Mouse (Mus musculus): ENCODE results near the gene Wfdc5. TPM values are rescaled to one million over a fixed set of nuclear protein-coding genes. Genes with fewer than 3 reads are reported as not detected.

Wfdc5 gene
- polyA plus RNA-seq, 1 experiment from 2014 or later: not detected

GRCm38 (mm10) chr2:164168571-164168946 lies 14.0 kb downstream of the Wfdc5 start:
- H3K4me3 ChIP-seq: peak overlapping the region; percentile 48
- H3K4me1 ChIP-seq: peaks cover 28% of the 10 kb centered on the region
- WGBS: 10% methylated on average over 42 of the region's 42 CpGs
- 0 out of 2 replicates have a peak overlapping the region, but pooled peaks have one; percentile 25 for H3K27ac ChIP-seq
- no peaks in the 10 kb centered on the region for H3K36me3 ChIP-seq
- H3K27me3 ChIP-seq (ENCODE audit: low read depth, poor library complexity, severe bottlenecking): peaks cover 93% of the 10 kb centered on the region
- H3K9me3 ChIP-seq (replicated peaks): no peaks in the 10 kb centered on the region
- no peak for DNase-seq (ENCODE audit: low spot score)

- Histone ChIP-seq H3K36me3 (no peaks in the 10 kb centered on the region), H3K4me1 (peaks cover 28% of the 10 kb centered on the region), H3K4me3 (peak overlapping the region; percentile 48), H3K27ac (0 out of 2 replicates have a peak overlapping the region, but pooled peaks have one; percentile 25), H3K9me3 (replicated peaks) (no peaks in the 10 kb centered on the region), H3K27me3 (ENCODE audit: low read depth, poor library complexity, severe bottlenecking) (peaks cover 87% of the 10 kb centered on the region)
- DNase-seq (ENCODE audit: low spot score): peak; percentile 51
- WGBS: 11% methylated on average over 90 of the region's 90 CpGs
These were observed 14.6 kb downstream of the Wfdc5 start for GRCm38 (mm10) chr2:164167752-164168570.

GRCm38 (mm10) chr2:164164941-164165340 lies 17.6 kb downstream of the Wfdc5 start:
- H3K4me1 ChIP-seq: peaks cover 13% of the 10 kb centered on the region
- 95% methylated on average over 5 of the region's 5 CpGs for WGBS

GRCm38 (mm10) chr2:164161515-164162055 lies 21.0 kb downstream of the Wfdc5 start:
- 89% methylated on average over 11 of the region's 11 CpGs for WGBS
- Histone ChIP-seq H3K9me3 (replicated peaks) (no peaks in the 10 kb centered on the region), H3K36me3 (no peaks in the 10 kb centered on the region), H3K27ac (no peak overlapping the region), H3K4me1 (0 out of 2 replicates have a peak, but pooled peaks cover 3% of the 10 kb centered on the region), H3K4me3 (no peak overlapping the region), H3K27me3 (ENCODE audit: low read depth, poor library complexity, severe bottlenecking) (peaks cover 23% of the 10 kb centered on the region)
- no peak for DNase-seq (ENCODE audit: low spot score)

More at GRCm38 (mm10) chr2:164164941-164165340, 17.6 kb downstream of the Wfdc5 start:
- DNase-seq (ENCODE audit: low spot score): no peak
- peaks cover 57% of the 10 kb centered on the region for H3K27me3 ChIP-seq (ENCODE audit: low read depth, poor library complexity, severe bottlenecking)
- H3K36me3 ChIP-seq: no peaks in the 10 kb centered on the region
- no peaks in the 10 kb centered on the region for H3K9me3 ChIP-seq (replicated peaks)
- H3K4me3 ChIP-seq: no peak overlapping the region
- H3K27ac ChIP-seq: no peak overlapping the region

GRCm38 (mm10) chr2:164158838-164159237 lies 23.7 kb downstream of the Wfdc5 start:
- H3K9me3 ChIP-seq (replicated peaks): no peaks in the 10 kb centered on the region
- H3K27ac ChIP-seq: no peak overlapping the region
- peaks cover 13% of the 10 kb centered on the region for H3K36me3 ChIP-seq
- H3K4me3 ChIP-seq: no peak overlapping the region
- DNase-seq (ENCODE audit: low spot score): no peak
- 89% methylated on average over 2 of the region's 2 CpGs for WGBS
- no peaks in the 10 kb centered on the region for H3K27me3 ChIP-seq (ENCODE audit: low read depth, poor library complexity, severe bottlenecking)
- 0 out of 2 replicates have a peak, but pooled peaks cover 3% of the 10 kb centered on the region for H3K4me1 ChIP-seq

GRCm38 (mm10) chr2:164156158-164156557 lies 26.4 kb downstream of the Wfdc5 start:
- 83% methylated on average over 7 of the region's 7 CpGs for WGBS
- H3K27me3 ChIP-seq (ENCODE audit: low read depth, poor library complexity, severe bottlenecking): no peaks in the 10 kb centered on the region
- no peak for DNase-seq (ENCODE audit: low spot score)
- no peak overlapping the region for H3K4me3 ChIP-seq
- peaks cover 37% of the 10 kb centered on the region for H3K36me3 ChIP-seq
- H3K27ac ChIP-seq: no peak overlapping the region
- H3K4me1 ChIP-seq: peaks cover 4% of the 10 kb centered on the region; the same call in 1 of the 2 replicates
- no peaks in the 10 kb centered on the region for H3K9me3 ChIP-seq (replicated peaks)

- no peaks in the 10 kb centered on the region for H3K27me3 ChIP-seq (ENCODE audit: low read depth, poor library complexity, severe bottlenecking)
- H3K27ac ChIP-seq: no peak overlapping the region
- no peak overlapping the region for H3K4me3 ChIP-seq
- H3K9me3 ChIP-seq (replicated peaks): no peaks in the 10 kb centered on the region
- 94% methylated on average over 10 of the region's 10 CpGs for WGBS
- DNase-seq (ENCODE audit: low spot score): no peak
- peaks cover 26% of the 10 kb centered on the region for H3K4me1 ChIP-seq
- peaks cover 37% of the 10 kb centered on the region for H3K36me3 ChIP-seq
These were observed 28.5 kb downstream of the Wfdc5 start for GRCm38 (mm10) chr2:164154007-164154406.

- Histone ChIP-seq H3K36me3 (peaks cover 40% of the 10 kb centered on the region), H3K27ac (no peak overlapping the region)
- 95% methylated on average over 11 of the region's 11 CpGs for WGBS
These were observed 30.2 kb downstream of the Wfdc5 start for GRCm38 (mm10) chr2:164152341-164152740.

GRCm38 (mm10) chr2:164150086-164150760 lies 32.3 kb downstream of the Wfdc5 start:
- H3K36me3 ChIP-seq: peaks cover 35% of the 10 kb centered on the region
- peak; percentile 52 for DNase-seq (ENCODE audit: low spot score)
- no peaks in the 10 kb centered on the region for H3K27me3 ChIP-seq (ENCODE audit: low read depth, poor library complexity, severe bottlenecking)
- H3K4me3 ChIP-seq: no peak overlapping the region
- 36% methylated on average over 14 of the region's 14 CpGs for WGBS
- peaks cover 24% of the 10 kb centered on the region for H3K4me1 ChIP-seq
- no peaks in the 10 kb centered on the region for H3K9me3 ChIP-seq (replicated peaks)
- H3K27ac ChIP-seq: peak overlapping the region; percentile 75

More at GRCm38 (mm10) chr2:164152341-164152740, 30.2 kb downstream of the Wfdc5 start:
- Histone ChIP-seq H3K4me3 (no peak overlapping the region), H3K4me1 (peaks cover 24% of the 10 kb centered on the region), H3K27me3 (ENCODE audit: low read depth, poor library complexity, severe bottlenecking) (no peaks in the 10 kb centered on the region), H3K9me3 (replicated peaks) (no peaks in the 10 kb centered on the region)
- DNase-seq (ENCODE audit: low spot score): no peak

- Histone ChIP-seq H3K9me3 (replicated peaks) (no peaks in the 10 kb centered on the region), H3K27ac (no peak overlapping the region), H3K4me1 (peaks cover 37% of the 10 kb centered on the region), H3K27me3 (ENCODE audit: low read depth, poor library complexity, severe bottlenecking) (no peaks in the 10 kb centered on the region), H3K4me3 (no peak overlapping the region), H3K36me3 (peaks cover 6% of the 10 kb centered on the region)
- no peak for DNase-seq (ENCODE audit: low spot score)
- 91% methylated on average over 12 of the region's 12 CpGs for WGBS
These were observed 36.0 kb downstream of the Wfdc5 start for GRCm38 (mm10) chr2:164146556-164146955.

- no peak for DNase-seq (ENCODE audit: low spot score)
- H3K27ac ChIP-seq: no peak overlapping the region
- H3K4me3 ChIP-seq: no peak overlapping the region
These were observed 38.0 kb downstream of the Wfdc5 start for GRCm38 (mm10) chr2:164144541-164144940.

GRCm38 (mm10) chr2:164144025-164144424 lies 38.5 kb downstream of the Wfdc5 start:
- 88% methylated on average over 6 of the region's 6 CpGs for WGBS
- peaks cover 11% of the 10 kb centered on the region for H3K36me3 ChIP-seq
- peaks cover 15% of the 10 kb centered on the region; the same call in 1 of the 2 replicates for H3K4me1 ChIP-seq
- H3K27ac ChIP-seq: no peak overlapping the region
- DNase-seq (ENCODE audit: low spot score): no peak
- H3K9me3 ChIP-seq (replicated peaks): no peaks in the 10 kb centered on the region
- H3K4me3 ChIP-seq: no peak overlapping the region
- no peaks in the 10 kb centered on the region for H3K27me3 ChIP-seq (ENCODE audit: low read depth, poor library complexity, severe bottlenecking)

More at GRCm38 (mm10) chr2:164144541-164144940, 38.0 kb downstream of the Wfdc5 start:
- no peaks in the 10 kb centered on the region for H3K27me3 ChIP-seq (ENCODE audit: low read depth, poor library complexity, severe bottlenecking)
- H3K36me3 ChIP-seq: peaks cover 11% of the 10 kb centered on the region
- peaks cover 20% of the 10 kb centered on the region; the same call in 1 of the 2 replicates for H3K4me1 ChIP-seq
- WGBS: 92% methylated on average over 10 of the region's 10 CpGs
- H3K9me3 ChIP-seq (replicated peaks): no peaks in the 10 kb centered on the region

Measured in limb, embryonic 10.5 days (tissue).